Mouse (Mus musculus): Measurements from ENCODE around the gene Ccz1. TPM values are rescaled to one million over a fixed set of nuclear protein-coding genes. Genes with fewer than 3 reads are reported as not detected.
A peak's percentile ranks its signal among the peaks of the same experiment; 100 is the strongest.
"Not testable (repeated sequence)": the region's sequence is repeated elsewhere in the genome, so short reads cannot be mapped to it uniquely, and the experiment has no call there.

Gene Ccz1
- polyA plus RNA-seq, 1 experiment from 2014 or later: 123 TPM

GRCm38 (mm10) chr5:144039886-144040285, 25.2 kb upstream of the Ccz1 start:
- no peak for ATAC-seq (ENCODE audit: insufficient read depth, low FRiP score, low TSS enrichment)
- no peaks in the 10 kb centered on the region for H3K27me3 ChIP-seq (ENCODE audit: control insufficient read depth, insufficient read depth, low read length)
- 94% methylated on average over 5 of the region's 5 CpGs for WGBS
- no peaks in the 10 kb centered on the region for H3K9me3 ChIP-seq (ENCODE audit: control insufficient read depth, low read length)
- no peak overlapping the region for H3K27ac ChIP-seq (ENCODE audit: low read depth, low read length)
- no peaks in the 10 kb centered on the region for H3K36me3 ChIP-seq (ENCODE audit: control insufficient read depth, insufficient read depth, low read length)
- DNase-seq (ENCODE audit: low spot score): no peak
- no peaks in the 10 kb centered on the region for H3K4me1 ChIP-seq (ENCODE audit: control insufficient read depth, insufficient read depth, low read length)
- H3K4me2 ChIP-seq (ENCODE audit: low read depth): no peak overlapping the region
- no peak overlapping the region for H3K9ac ChIP-seq (ENCODE audit: low read length)
- H3K4me3 ChIP-seq (ENCODE audit: low read depth, low read length): no peak overlapping the region

GRCm38 (mm10) chr5:144039156-144039675, 24.5 kb upstream of the Ccz1 start:
- DNase-seq (ENCODE audit: low spot score): no peak
- no peaks in the 10 kb centered on the region for H3K36me3 ChIP-seq (ENCODE audit: control insufficient read depth, insufficient read depth, low read length)
- H3K9ac ChIP-seq (ENCODE audit: low read length): no peak overlapping the region
- WGBS: 82% methylated on average over 9 of the region's 9 CpGs
- H3K27ac ChIP-seq (ENCODE audit: low read depth, low read length): no peak overlapping the region
- no peaks in the 10 kb centered on the region for H3K9me3 ChIP-seq (ENCODE audit: control insufficient read depth, low read length)
- no peaks in the 10 kb centered on the region for H3K27me3 ChIP-seq (ENCODE audit: control insufficient read depth, insufficient read depth, low read length)
- H3K4me2 ChIP-seq (ENCODE audit: low read depth): no peak overlapping the region
- H3K4me1 ChIP-seq (ENCODE audit: control insufficient read depth, insufficient read depth, low read length): no peaks in the 10 kb centered on the region
- H3K4me3 ChIP-seq (ENCODE audit: low read depth, low read length): no peak overlapping the region
- no peak for ATAC-seq (ENCODE audit: insufficient read depth, low FRiP score, low TSS enrichment)

- Histone ChIP-seq H3K27me3 (ENCODE audit: control insufficient read depth, insufficient read depth, low read length) (no peaks in the 10 kb centered on the region), H3K36me3 (ENCODE audit: control insufficient read depth, insufficient read depth, low read length) (no peaks in the 10 kb centered on the region), H3K4me3 (ENCODE audit: low read depth, low read length) (no peak overlapping the region), H3K9me3 (ENCODE audit: control insufficient read depth, low read length) (no peaks in the 10 kb centered on the region), H3K4me1 (ENCODE audit: control insufficient read depth, insufficient read depth, low read length) (no peaks in the 10 kb centered on the region), H3K9ac (ENCODE audit: low read length) (no peak overlapping the region), H3K4me2 (ENCODE audit: low read depth) (no peak overlapping the region), H3K27ac (ENCODE audit: low read depth, low read length) (no peak overlapping the region)
- no peak for ATAC-seq (ENCODE audit: insufficient read depth, low FRiP score, low TSS enrichment)
- DNase-seq (ENCODE audit: low spot score): no peak
- WGBS: 58% methylated on average over 17 of the region's 17 CpGs
These were observed 22.3 kb upstream of the Ccz1 start for GRCm38 (mm10) chr5:144036952-144037351.

- no peak overlapping the region for H3K4me2 ChIP-seq (ENCODE audit: low read depth)
- no peaks in the 10 kb centered on the region for H3K4me1 ChIP-seq (ENCODE audit: control insufficient read depth, insufficient read depth, low read length)
- DNase-seq (ENCODE audit: low spot score) (no peak), ATAC-seq (ENCODE audit: insufficient read depth, low FRiP score, low TSS enrichment) (no peak)
- no peaks in the 10 kb centered on the region for H3K27me3 ChIP-seq (ENCODE audit: control insufficient read depth, insufficient read depth, low read length)
- no peaks in the 10 kb centered on the region for H3K9me3 ChIP-seq (ENCODE audit: control insufficient read depth, low read length)
- WGBS: 85% methylated on average over 7 of the region's 7 CpGs
- H3K36me3 ChIP-seq (ENCODE audit: control insufficient read depth, insufficient read depth, low read length): no peaks in the 10 kb centered on the region
- no peak overlapping the region for H3K27ac ChIP-seq (ENCODE audit: low read depth, low read length)
- H3K9ac ChIP-seq (ENCODE audit: low read length): no peak overlapping the region
- no peak overlapping the region for H3K4me3 ChIP-seq (ENCODE audit: low read depth, low read length)
These were observed 19.9 kb upstream of the Ccz1 start for GRCm38 (mm10) chr5:144034567-144034966.

- no peak for DNase-seq (ENCODE audit: low spot score)
- Histone ChIP-seq H3K4me2 (ENCODE audit: low read depth) (no peak overlapping the region), H3K9ac (ENCODE audit: low read length) (no peak overlapping the region), H3K27ac (ENCODE audit: low read depth, low read length) (no peak overlapping the region), H3K4me3 (ENCODE audit: low read depth, low read length) (no peak overlapping the region), H3K27me3 (ENCODE audit: control insufficient read depth, insufficient read depth, low read length) (no peaks in the 10 kb centered on the region), H3K9me3 (ENCODE audit: control insufficient read depth, low read length) (no peaks in the 10 kb centered on the region), H3K4me1 (ENCODE audit: control insufficient read depth, insufficient read depth, low read length) (no peaks in the 10 kb centered on the region), H3K36me3 (ENCODE audit: control insufficient read depth, insufficient read depth, low read length) (no peaks in the 10 kb centered on the region)
- WGBS: 79% methylated on average over 7 of the region's 7 CpGs
- no peak for ATAC-seq (ENCODE audit: insufficient read depth, low FRiP score, low TSS enrichment)
These were observed 17.8 kb upstream of the Ccz1 start for GRCm38 (mm10) chr5:144032491-144032890.

- H3K36me3 ChIP-seq (ENCODE audit: control insufficient read depth, insufficient read depth, low read length): no peaks in the 10 kb centered on the region
- DNase-seq (ENCODE audit: low spot score): no peak
- ATAC-seq (ENCODE audit: insufficient read depth, low FRiP score, low TSS enrichment): no peak
- no peaks in the 10 kb centered on the region for H3K4me1 ChIP-seq (ENCODE audit: control insufficient read depth, insufficient read depth, low read length)
- WGBS: 73% methylated on average over 11 of the region's 11 CpGs
- no peak within 1 kb of the TSS for H3K27ac ChIP-seq (ENCODE audit: low read depth, low read length)
- H3K9ac ChIP-seq (ENCODE audit: low read length): no peak within 1 kb of the TSS
- H3K4me2 ChIP-seq (ENCODE audit: low read depth): no peak within 1 kb of the TSS
- H3K4me3 ChIP-seq (ENCODE audit: low read depth, low read length): no peak within 1 kb of the TSS
- H3K27me3 ChIP-seq (ENCODE audit: control insufficient read depth, insufficient read depth, low read length): no peaks in the 10 kb centered on the region
- H3K9me3 ChIP-seq (ENCODE audit: control insufficient read depth, low read length): no peaks in the 10 kb centered on the region
These were observed 12.1 kb upstream of the Ccz1 start, which contains the start of gene Ocm for GRCm38 (mm10) chr5:144026620-144027263. Gene Ocm (minus strand): TSS chr5:144026670.

- Histone ChIP-seq H3K9me3 (ENCODE audit: control insufficient read depth, low read length) (no peaks in the 10 kb centered on the region), H3K4me3 (ENCODE audit: low read depth, low read length) (no peak overlapping the region), H3K4me2 (ENCODE audit: low read depth) (no peak overlapping the region), H3K27ac (ENCODE audit: low read depth, low read length) (no peak overlapping the region), H3K9ac (ENCODE audit: low read length) (no peak overlapping the region), H3K4me1 (ENCODE audit: control insufficient read depth, insufficient read depth, low read length) (no peaks in the 10 kb centered on the region), H3K36me3 (ENCODE audit: control insufficient read depth, insufficient read depth, low read length) (no peaks in the 10 kb centered on the region), H3K27me3 (ENCODE audit: control insufficient read depth, insufficient read depth, low read length) (no peaks in the 10 kb centered on the region)
- 88% methylated on average over 9 of the region's 9 CpGs for WGBS
- DNase-seq (ENCODE audit: low spot score) (no peak), ATAC-seq (ENCODE audit: insufficient read depth, low FRiP score, low TSS enrichment) (no peak)
These were observed 1.2 kb upstream of the Ccz1 start for GRCm38 (mm10) chr5:144015845-144016244.

- WGBS: 67% methylated on average over 3 of the region's 3 CpGs
- Histone ChIP-seq H3K36me3 (ENCODE audit: control insufficient read depth, insufficient read depth, low read length) (0 out of 2 replicates have a peak, but pooled peaks cover under 1% of the 10 kb centered on the region), H3K9ac (ENCODE audit: low read length) (no peak overlapping the region), H3K27ac (ENCODE audit: low read depth, low read length) (no peak overlapping the region), H3K4me3 (ENCODE audit: low read depth, low read length) (no peak overlapping the region), H3K4me2 (ENCODE audit: low read depth) (no peak overlapping the region), H3K4me1 (ENCODE audit: control insufficient read depth, insufficient read depth, low read length) (no peaks in the 10 kb centered on the region), H3K9me3 (ENCODE audit: control insufficient read depth, low read length) (no peaks in the 10 kb centered on the region), H3K27me3 (ENCODE audit: control insufficient read depth, insufficient read depth, low read length) (no peaks in the 10 kb centered on the region)
- ATAC-seq (ENCODE audit: insufficient read depth, low FRiP score, low TSS enrichment) (peak; percentile 48; the same call in 1 of the 2 replicates), DNase-seq (ENCODE audit: low spot score) (no peak)
These were observed 604 bp upstream of the Ccz1 start for GRCm38 (mm10) chr5:144015312-144015650.

- H3K4me1 ChIP-seq (ENCODE audit: control insufficient read depth, insufficient read depth, low read length); H3K9me3 ChIP-seq (ENCODE audit: control insufficient read depth, low read length); H3K27ac ChIP-seq (ENCODE audit: low read depth, low read length); DNase-seq (ENCODE audit: low spot score); H3K36me3 ChIP-seq (ENCODE audit: control insufficient read depth, insufficient read depth, low read length); H3K9ac ChIP-seq (ENCODE audit: low read length); ATAC-seq (ENCODE audit: insufficient read depth, low FRiP score, low TSS enrichment); H3K27me3 ChIP-seq (ENCODE audit: control insufficient read depth, insufficient read depth, low read length): not testable (repeated sequence)
- H3K4me2 ChIP-seq (ENCODE audit: low read depth): peak overlapping the region; percentile 51
- H3K4me3 ChIP-seq (ENCODE audit: low read depth, low read length): peak overlapping the region; percentile 70
- 66% methylated on average over 12 of the region's 13 CpGs for WGBS
These were observed 1.1 kb downstream of the Ccz1 start for GRCm38 (mm10) chr5:144013366-144014134.

Measured in neural tube, embryonic 11.5 days (tissue).